Mouse (Mus musculus) C2C12 (cell line): ENCODE measurements around the gene Dtx1.

Source experiments
- CEBPB ChIP-seq: IDR thresholded peaks from one replicate; pipeline ENCODE4 v1.6.1; 2011; ENCODE audit warnings: low read depth, mild to moderate bottlenecking, control low read depth, moderate library complexity
- CTCF ChIP-seq: IDR thresholded peaks from one replicate; pipeline ENCODE4 v1.5.1; 2011; ENCODE audit not compliant: control insufficient read depth, insufficient read depth, insufficient read length
- FOSL1 ChIP-seq: IDR thresholded peaks from one replicate; pipeline ENCODE4 v1.8.0; 2011; ENCODE audit warnings: mild to moderate bottlenecking, low read length; ENCODE audit not compliant: poor library complexity, insufficient read depth, severe bottlenecking
- MAX ChIP-seq: IDR thresholded peaks from one replicate; pipeline ENCODE4 v1.6.1; 2011; ENCODE audit warnings: mild to moderate bottlenecking, control low read depth
- MYOD1 ChIP-seq: IDR thresholded peaks from one replicate; pipeline ENCODE4 v1.6.1; 2011; ENCODE audit warnings: low read depth; ENCODE audit not compliant: control insufficient read depth, insufficient read length
- MYOG ChIP-seq: IDR thresholded peaks from one replicate; pipeline ENCODE4 v1.6.1; 2011; ENCODE audit not compliant: control insufficient read depth, insufficient read length; ENCODE audit errors: extremely low read depth
- USF1 ChIP-seq: IDR thresholded peaks from one replicate; pipeline ENCODE4 v1.6.1; 2011; ENCODE audit warnings: low read depth, mild to moderate bottlenecking, control low read depth, moderate library complexity

GRCm38 (mm10) chr5:120643365-120644085 lies 68.2 kb downstream of the Dtx1 start:
- TF ChIP-seq CTCF (no peak), MYOG (no peak), CEBPB (no peak), USF1 (no peak), FOSL1 (no peak), MYOD1 (peak; percentile 66), MAX (no peak)
